Mouse (Mus musculus) neutrophil, adult 59 days (primary cell): Measurements from ENCODE around the gene Ptpdc1. TPM values are rescaled to one million over a fixed set of nuclear protein-coding genes. Genes with fewer than 3 reads are reported as not detected.

ENCODE experiments used
- total RNA-seq, 2 experiments: library from RNA; stranded (reverse); gene quantifications; 1 replicate in 1 of 2; 2 replicates in 1 of 2; pipeline ENCODE4 v1.2.4; 2023

Gene Ptpdc1
- total RNA-seq, result 1 to 10 TPM; 1.8 to 1.9 TPM

DNA sequence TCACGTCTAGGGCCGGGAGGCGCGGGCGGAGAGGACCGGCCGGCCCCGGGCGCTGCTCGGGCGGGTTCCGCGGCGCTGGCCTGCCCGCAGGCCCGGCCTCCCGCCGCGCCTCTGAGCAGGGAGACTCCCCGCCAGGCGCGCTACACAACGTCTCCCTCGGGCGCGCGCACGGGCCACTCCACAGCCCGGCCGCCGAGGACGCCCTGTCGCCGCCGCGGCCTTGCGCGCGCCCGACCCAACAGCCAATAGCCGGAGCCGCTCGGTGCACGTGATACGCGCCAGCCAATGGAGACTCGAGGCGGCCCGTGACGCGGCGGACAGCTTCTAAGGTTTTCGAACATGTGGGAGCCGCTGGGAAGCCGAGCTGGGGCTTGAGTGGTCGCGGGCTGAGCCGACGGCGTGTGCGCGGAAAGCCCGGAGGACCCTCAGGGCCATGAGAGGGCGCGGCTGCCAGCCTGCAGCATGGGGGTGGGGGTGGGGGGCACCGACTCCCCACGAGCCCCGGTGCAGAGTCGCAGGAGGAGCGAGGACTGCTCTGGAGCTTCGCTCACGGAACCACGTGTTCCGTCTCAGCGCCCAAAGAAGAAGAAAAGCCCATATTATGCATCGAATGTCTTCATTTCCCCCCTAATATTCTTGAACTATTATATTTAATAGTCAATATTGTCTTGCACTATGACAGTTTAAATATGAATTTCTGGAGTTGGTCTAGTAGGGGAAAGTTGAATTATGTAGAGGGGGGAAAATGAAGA, at the start of gene Ptpdc1:
Ptpdc1 (minus strand) TSS at position 232 of the 752 bp plus-strand sequence.

DNA sequence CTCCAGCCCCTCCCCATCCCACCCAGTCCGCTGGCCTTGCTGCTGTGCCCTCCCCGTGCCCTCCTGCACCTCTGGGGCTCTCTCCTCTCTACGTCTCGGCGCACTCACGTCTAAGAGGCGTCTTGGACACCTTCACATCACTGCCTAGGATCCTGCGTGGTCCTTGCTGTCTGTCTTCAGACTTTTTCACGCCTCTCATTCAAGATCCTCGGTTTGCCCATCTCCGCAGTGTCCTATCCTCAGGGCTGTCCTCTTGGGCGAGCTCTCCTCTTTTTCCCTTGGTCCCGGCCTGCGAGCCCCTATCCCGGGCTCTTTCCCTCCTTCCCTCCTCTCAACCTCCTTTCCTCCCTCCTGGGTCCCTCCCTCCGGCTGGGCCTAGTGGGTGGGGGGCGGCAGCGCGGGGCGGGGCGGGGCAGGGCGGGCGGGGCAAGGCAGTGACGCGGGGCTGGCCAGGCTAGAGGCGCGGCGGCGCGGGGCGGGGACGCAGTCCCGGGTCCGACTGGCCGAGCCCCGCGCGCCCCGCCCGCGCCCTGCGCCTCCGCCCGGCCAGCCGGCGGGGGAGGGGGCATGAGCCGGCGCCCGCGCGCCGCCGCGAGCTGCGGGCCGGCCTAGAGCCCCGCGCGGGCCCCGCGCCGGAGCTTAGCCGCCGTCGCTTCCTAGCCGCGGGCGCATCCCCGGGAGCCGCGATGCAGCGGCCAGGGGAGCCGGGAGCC, 37.1 kb upstream of the Ptpdc1 start, which contains the start of gene Barx1:
Barx1 (plus strand) TSS at position 568 of the 713 bp plus-strand sequence.

Other genes with a start within 250 kb of the Ptpdc1 start
- gene Zfp169, start 112.2 kb downstream of the Ptpdc1 start, total RNA-seq, result 1 to 10 TPM; 8.0 to 8.8 TPM
- not detected for gene A830005F24Rik, start 112.1 kb downstream of the Ptpdc1 start, total RNA-seq
- not detected for gene Barx1, start 37.3 kb upstream of the Ptpdc1 start, total RNA-seq
- 10 to 100 TPM; 29.6 to 32.7 TPM for gene Phf2, start 245.5 kb upstream of the Ptpdc1 start, total RNA-seq